Mouse (Mus musculus) retina, adult 2 months (tissue): Measurements from ENCODE around the gene Nrxn1.

ENCODE experiments used
- DNase-seq: peaks from one replicate; pipeline ENCODE4 v3.0.0-alpha.2; 2012; ENCODE audit warnings: low read depth, low spot score

Nrxn1 gene

GRCm38 (mm10) chr17:90990747-90991146 is 102.1 kb downstream of the Nrxn1 start:
- no peak for DNase-seq

GRCm38 (mm10) chr17:90962904-90963531 is 129.9 kb downstream of the Nrxn1 start:
- peak; percentile 4 for DNase-seq

- DNase-seq, result no peak
Observed at GRCm38 (mm10) chr17:90955221-90955620, 137.7 kb downstream of the Nrxn1 start.

DNA sequence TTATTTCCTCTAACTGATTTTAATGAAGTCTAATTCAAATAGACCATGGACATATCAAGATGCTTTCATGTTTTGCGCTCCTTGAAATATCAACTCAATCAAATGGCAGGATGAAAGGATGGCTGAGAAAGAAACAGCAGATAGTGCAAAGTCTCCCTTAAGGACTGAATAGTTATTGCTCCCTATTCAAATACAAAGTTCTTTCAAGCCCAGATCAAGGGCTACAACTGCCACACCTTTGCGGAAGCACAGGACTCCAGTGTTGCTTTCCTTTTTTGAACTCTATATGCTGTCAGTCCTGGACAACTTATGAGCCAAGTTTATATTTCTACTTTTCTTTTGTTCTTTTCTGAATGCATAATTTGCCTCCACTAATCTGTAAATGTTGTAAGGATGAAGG is 157.9 kb downstream of the Nrxn1 start:
- DNase-seq, result no peak

DNA sequence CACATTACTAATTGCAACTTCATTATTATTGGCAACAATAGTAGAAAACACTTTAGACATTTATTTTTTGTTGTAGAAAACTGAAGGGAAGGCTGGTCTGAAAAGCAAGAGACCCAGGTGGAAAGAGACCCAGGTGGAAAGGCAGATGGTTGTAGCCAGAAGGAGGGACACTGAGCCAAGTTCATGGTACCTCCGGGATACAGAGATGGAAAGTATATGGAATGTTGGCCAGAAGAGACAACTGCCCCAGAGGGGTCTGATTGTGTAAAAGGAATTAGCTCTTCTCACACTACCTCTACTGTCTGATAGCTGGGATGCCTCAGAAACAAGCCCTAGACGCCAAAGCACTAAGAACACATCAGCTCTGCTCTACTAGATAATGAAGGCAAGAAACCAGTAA is 179.6 kb downstream of the Nrxn1 start:
- DNase-seq, result no peak

GRCm38 (mm10) chr17:90912746-90913145 is 180.1 kb downstream of the Nrxn1 start:
- DNase-seq, result no peak

DNA sequence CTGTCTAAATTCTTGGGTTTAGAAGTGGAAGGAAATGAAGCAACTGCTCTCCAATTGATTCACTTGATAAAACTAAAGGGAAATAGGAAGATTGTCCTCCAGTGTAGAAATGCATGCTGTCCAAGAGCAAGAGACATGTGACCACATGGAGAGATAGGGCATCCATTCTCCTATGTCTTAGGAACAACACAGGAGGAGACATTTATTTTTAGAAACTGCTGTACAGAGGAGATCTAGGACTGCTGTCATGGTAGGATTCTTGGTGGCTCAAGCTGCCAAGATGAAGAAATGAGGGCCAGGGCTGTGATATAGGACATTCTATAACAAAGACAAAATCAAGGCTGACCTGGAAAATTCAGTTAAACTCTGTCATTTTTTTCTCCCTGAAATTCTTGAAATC is 180.5 kb downstream of the Nrxn1 start:
- DNase-seq, result no peak

DNA sequence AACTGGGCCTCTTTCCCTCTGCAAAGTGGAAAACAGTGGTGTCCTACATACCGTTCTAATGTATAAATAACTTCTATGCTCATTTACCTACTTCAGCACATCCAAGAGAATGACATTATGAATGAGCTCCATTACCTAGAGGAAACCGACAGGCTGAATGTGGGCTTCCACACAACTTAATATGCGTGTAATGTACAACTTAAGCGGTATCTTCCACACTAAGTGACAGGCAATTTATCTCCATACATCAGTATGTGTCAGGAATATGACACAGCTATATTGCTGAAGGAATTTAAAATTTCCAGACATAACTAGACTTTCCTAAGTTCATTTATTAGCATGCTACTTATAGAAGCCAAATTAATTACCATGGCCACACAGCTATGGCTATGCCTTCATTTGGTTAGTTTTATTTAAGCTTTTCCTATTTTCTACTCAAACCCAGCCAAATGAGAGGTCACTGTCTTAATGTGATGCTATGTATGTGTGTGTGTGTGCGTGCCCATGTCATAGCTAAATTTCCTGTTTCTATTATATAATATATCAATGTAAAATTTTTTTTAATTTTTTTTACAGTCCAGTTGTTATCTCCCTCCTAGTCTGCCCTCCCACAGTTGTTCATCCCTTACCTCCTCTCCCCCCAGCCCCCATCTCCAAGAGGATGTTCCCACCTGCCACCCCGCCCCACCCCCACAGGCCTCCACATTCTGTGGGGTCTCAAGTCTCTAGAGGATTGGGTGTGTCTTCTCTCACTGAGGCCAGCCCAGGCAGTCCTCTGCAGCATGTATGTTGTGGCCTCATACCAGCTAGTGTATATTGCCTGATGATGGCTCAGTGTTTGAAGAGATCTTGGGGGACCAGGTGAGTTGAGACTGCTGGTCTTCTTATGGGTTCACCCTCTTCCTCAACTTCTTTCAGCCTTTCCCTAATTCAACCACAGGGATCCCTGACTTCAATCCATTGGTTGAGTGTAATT is 186.5 kb downstream of the Nrxn1 start:
- DNase-seq, result no peak

DNA sequence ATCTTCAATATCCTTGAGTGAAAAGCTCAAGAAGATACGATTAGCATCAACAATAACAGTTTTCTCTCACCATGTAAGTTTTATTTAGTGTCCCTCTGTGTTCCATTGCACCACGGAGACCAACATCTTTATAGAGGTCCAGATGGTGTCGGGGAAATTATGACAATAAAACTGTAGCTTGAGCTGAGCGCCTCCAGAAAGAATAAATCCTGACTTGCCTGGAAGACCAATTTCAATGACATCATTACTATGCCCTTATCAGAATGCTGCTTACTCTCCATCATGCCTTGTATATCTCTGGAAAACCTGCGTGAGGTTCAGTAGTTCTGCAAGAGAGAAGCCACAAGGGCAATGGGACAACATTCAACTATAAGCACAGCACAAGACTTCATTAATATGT is 187.7 kb downstream of the Nrxn1 start:
- no peak for DNase-seq

DNA sequence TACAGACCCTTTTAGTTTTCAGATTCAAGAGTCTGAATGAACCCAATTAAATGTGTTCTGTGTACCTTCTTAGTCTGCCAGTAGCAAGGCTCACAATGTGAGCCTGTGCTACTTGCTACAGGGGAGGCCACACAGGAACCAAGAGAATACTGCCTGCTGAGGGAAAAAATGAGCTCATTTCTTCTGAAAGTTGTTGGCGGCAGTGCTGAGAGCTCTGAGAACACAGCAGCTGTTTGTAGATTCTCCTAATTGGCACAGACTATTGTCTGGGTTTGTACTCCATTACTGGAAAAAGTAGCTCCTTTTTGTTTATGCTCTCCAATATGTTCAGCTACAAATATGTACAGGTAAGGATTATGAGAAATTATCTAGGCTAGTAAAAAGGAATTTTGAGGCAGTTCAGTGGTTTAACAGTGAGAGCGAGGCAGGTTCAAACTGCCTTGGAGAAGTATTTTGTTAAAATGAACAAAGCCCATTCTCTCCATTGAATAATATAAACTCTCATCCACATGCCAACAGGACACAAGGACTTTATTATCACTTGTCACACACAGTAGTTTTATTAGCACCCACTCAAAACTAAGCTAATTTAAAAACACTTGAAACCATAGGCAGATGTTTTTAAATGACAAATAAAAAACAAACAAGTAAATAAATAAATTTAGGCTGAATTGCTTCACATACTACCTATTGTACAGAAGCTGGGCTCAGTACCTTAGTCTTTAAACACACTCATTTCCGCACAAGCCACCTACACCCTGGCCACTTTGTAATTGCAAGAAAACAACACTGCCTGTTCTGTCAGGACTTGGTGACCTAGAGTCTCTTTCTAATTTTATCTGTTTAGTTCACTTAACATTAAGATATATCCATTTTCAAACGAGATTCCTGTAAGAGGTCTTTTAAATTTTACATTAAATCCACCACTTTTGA is 200.3 kb downstream of the Nrxn1 start:
- no peak for DNase-seq

GRCm38 (mm10) chr17:90891711-90892110 is 201.2 kb downstream of the Nrxn1 start:
- DNase-seq, result no peak

DNA sequence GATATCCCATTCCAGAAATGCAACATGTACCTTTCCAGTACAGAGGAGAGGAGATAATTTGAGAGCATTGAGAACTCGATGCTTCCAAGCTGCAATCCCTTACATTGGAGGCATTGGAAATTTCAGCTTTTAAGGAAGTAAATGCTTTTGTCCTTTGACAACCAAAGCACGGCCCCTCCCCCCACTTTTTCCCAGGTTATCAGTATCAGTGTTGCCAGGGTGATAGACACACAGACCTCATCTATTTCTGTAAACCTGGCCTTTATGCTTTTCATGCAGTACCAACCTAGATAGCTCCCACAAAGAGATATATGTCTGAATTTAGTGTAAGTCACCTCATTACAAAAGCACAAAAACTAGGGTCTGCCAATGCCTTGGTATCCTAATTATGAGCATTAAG is 235.6 kb downstream of the Nrxn1 start:
- DNase-seq, result no peak

DNA sequence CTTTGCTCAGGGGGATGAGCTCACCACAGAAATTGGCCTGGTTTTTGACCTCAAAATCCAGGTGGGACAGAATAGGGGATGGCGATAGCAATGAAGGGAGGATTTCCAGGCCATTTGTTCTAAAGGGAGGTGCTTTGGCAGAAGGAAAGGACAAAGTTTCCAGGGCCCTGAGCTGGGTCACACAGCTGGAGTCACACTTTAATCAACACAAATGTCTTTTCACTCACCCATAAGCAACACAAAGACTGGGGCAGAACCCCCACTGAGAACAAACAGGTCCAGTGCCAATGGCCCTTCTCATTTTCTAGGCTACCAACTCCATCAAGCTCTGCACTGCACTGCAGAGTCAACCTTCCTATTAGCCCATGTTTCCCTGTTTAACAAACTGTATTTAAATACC is 249.0 kb downstream of the Nrxn1 start:
- no peak for DNase-seq

- no peak for DNase-seq
Observed at GRCm38 (mm10) chr17:90843072-90843611, 249.7 kb downstream of the Nrxn1 start.

DNA sequence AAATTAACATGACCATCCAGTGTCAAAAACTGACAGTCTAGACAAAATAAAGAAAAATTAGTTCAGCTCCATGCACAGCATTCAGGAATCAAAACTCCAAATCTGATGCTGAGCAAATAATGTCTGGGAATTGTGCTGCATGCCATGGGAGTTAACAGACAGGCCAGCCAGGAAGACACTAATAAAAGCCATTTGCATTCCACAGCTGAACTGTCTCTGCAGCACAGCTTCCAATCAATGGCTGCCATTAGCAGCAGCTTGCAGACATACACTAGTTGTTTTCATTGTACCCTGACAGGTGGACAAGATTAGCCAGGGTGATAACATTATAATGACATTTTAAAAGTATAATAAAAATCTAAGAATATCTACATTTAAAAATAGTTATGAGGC is 255.9 kb downstream of the Nrxn1 start:
- no peak for DNase-seq

DNA sequence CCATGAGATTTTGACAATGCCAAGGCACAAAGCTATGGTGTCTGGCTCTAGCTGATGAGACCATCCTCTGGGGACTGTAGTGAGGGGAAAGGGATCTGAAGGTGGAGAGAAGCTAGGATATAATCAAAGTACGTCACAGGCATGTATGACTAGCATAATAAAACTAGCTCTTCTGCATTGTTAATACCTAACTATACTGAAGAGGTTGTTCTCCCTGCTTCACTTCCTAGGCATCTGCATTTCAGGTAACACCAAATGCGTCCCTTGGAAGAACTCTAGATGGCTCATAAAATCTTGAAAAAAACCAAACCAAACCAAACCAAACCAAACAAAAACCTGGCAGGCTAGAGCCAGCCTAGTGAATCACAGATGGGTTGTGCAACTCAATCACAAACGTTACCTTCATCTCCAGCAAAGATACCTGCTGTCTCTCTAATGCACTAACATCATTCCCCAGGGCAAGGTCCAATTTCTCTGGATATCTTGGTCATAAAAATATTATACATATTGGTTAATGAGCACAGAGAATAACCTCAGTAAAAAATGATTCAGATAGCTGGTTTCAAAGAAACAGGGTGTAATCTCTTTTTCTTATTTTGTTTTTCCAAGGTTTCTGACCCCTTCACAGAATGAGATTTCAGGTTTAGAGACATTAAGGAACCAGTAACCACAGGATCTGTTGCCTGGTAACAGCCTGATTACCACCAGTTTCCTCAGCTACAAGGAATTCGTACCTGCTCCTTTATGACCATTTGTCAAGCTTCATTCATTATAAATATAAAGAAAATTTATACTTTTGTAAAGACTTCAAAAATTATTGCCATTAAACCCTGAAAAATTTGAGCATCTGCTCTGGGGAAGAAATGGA is 256.5 kb downstream of the Nrxn1 start:
- no peak for DNase-seq

GRCm38 (mm10) chr17:90818340-90818739 is 274.5 kb downstream of the Nrxn1 start:
- DNase-seq, result no peak

DNA sequence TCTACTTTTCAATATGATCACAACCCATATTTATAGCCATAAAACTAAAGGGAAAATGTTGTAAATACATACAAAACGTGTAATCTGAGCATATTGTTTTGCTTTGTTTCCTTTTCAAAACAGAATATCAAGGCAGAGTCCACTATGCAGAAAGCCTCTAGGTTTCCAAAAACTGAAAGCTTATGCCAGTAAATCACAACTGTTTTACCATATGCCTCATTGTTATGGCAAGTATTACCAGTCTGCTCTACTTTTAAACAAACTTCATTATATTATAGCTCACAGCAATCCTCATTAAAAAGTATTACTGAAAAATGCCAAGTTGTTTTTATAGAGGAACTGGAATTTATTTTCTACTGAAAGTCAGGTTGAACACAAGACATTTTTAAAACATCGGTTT is 275.0 kb downstream of the Nrxn1 start:
- DNase-seq, result no peak

- no peak for DNase-seq
Observed at GRCm38 (mm10) chr17:90815306-90815705, 277.6 kb downstream of the Nrxn1 start.

- no peak for DNase-seq
Observed at GRCm38 (mm10) chr17:90813760-90814159, 279.1 kb downstream of the Nrxn1 start.

DNA sequence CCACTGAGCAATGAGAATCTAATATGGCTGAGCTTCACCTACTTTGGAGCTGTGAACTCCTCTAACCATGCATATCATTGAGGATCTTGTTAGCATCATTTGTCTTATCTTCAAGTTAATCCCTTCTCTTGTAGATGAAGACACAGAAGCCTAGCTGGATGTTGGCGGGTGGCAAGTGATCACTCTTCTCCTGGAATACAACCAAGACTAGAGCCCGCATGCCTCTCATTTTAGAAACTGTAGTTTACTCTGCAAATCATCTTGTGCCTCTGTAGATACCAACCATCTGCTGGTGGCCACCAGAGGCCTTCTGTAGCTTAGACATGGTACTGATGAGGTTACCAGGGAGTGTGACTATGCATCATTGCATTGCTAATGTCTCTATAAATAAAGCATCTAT is 280.4 kb downstream of the Nrxn1 start:
- no peak for DNase-seq
